Mouse (Mus musculus) layer of hippocampus, adult 18-20 months (tissue): ENCODE results near the gene Rpl18. TPM values are rescaled to one million over a fixed set of nuclear protein-coding genes. Genes with fewer than 3 reads are reported as not detected.

ENCODE experiments used
- total RNA-seq, 2 experiments: library from RNA; stranded (reverse); gene quantifications; 2 replicates each; pipeline ENCODE4 v1.2.3; 2021

The Rpl18 gene
- total RNA-seq, 2 experiments from 2014 or later = 359 to 364 TPM

Other genes with a start within 250 kb of the Rpl18 start
- 10 to 100 TPM; 68.5 to 68.9 TPM for gene Bax, start 248.6 kb upstream of the Rpl18 start, total RNA-seq
- gene Tulp2, start 233.6 kb upstream of the Rpl18 start, total RNA-seq = under 1 TPM in 1 of 2 experiments, not detected in 1; 0.20 TPM
- gene Gm45808, start 228.6 kb upstream of the Rpl18 start, total RNA-seq = 1 to 10 TPM in 1 of 2 experiments, under 1 TPM in 1; 0.91 to 1.2 TPM
- 1 to 10 TPM; 5.3 to 5.7 TPM for gene Dhdh, start 226.7 kb upstream of the Rpl18 start, total RNA-seq
- gene Nucb1, start 205.1 kb upstream of the Rpl18 start, total RNA-seq = 100 to 1,000 TPM; 109 to 110 TPM
- 10 to 100 TPM; 22.1 to 23.3 TPM for gene Ppp1r15a, start 189.2 kb upstream of the Rpl18 start, total RNA-seq
- gene Plekha4, start 189.1 kb upstream of the Rpl18 start, total RNA-seq = under 1 TPM; 0.64 to 0.71 TPM
- not detected for gene Hsd17b14, start 160.6 kb upstream of the Rpl18 start, total RNA-seq
- 10 to 100 TPM; 23.3 to 26.0 TPM for gene Bcat2, start 145.3 kb upstream of the Rpl18 start, total RNA-seq
- gene Fgf21, start 100.0 kb upstream of the Rpl18 start, total RNA-seq = not detected
- under 1 TPM in 1 of 2 experiments, not detected in 1; 0.18 TPM for gene Fut1, start 98.2 kb upstream of the Rpl18 start, total RNA-seq
- not detected for gene Izumo1, start 93.6 kb upstream of the Rpl18 start, total RNA-seq
- 1 to 10 TPM; 6.0 to 6.3 TPM for gene Rasip1, start 88.0 kb upstream of the Rpl18 start, total RNA-seq
- 1 to 10 TPM; 1.1 to 2.3 TPM for gene Mamstr, start 75.5 kb upstream of the Rpl18 start, total RNA-seq
- under 1 TPM in 1 of 2 experiments, not detected in 1; 0.12 TPM for gene Fut2, start 49.1 kb upstream of the Rpl18 start, total RNA-seq
- gene Ntn5, start 31.4 kb upstream of the Rpl18 start, total RNA-seq = 10 to 100 TPM in 1 of 2 experiments, 1 to 10 TPM in 1; 6.8 to 13.4 TPM
- 1 to 10 TPM; 2.5 to 3.5 TPM for gene Sec1, start 21.1 kb upstream of the Rpl18 start, total RNA-seq
- 100 to 1,000 TPM; 182 TPM for gene Car11, start 15.6 kb upstream of the Rpl18 start, total RNA-seq
- gene Dbp, start 10.4 kb upstream of the Rpl18 start, total RNA-seq = 10 to 100 TPM; 47.6 to 50.2 TPM
- 10 to 100 TPM; 35.8 to 37.2 TPM for gene Sphk2, start 2.5 kb downstream of the Rpl18 start, total RNA-seq
- under 1 TPM; 0.25 to 0.27 TPM for gene Fam83e, start 5.8 kb downstream of the Rpl18 start, total RNA-seq
- not detected for gene Spaca4, start 10.4 kb downstream of the Rpl18 start, total RNA-seq
- gene Lmtk3, start 68.3 kb downstream of the Rpl18 start, total RNA-seq = 100 to 1,000 TPM; 274 to 289 TPM
- 1 to 10 TPM; 8.1 to 8.9 TPM for gene Sult2b1, start 69.2 kb downstream of the Rpl18 start, total RNA-seq
- 100 to 1,000 TPM; 135 to 155 TPM for gene Cyth2, start 99.1 kb downstream of the Rpl18 start, total RNA-seq
- gene Kcnj14, start 109.3 kb downstream of the Rpl18 start, total RNA-seq = 1 to 10 TPM; 1.4 to 2.4 TPM
- gene Grwd1, start 115.5 kb downstream of the Rpl18 start, total RNA-seq = 10 to 100 TPM; 20.6 to 22.5 TPM
- 10 to 100 TPM; 71.5 to 73.9 TPM for gene Kdelr1, start 157.3 kb downstream of the Rpl18 start, total RNA-seq
- 10 to 100 TPM; 10.6 to 10.7 TPM for gene Grin2d, start 162.9 kb downstream of the Rpl18 start, total RNA-seq
- gene Syngr4, start 181.3 kb downstream of the Rpl18 start, total RNA-seq = not detected
- gene Tmem143, start 181.5 kb downstream of the Rpl18 start, total RNA-seq = 10 to 100 TPM; 21.8 to 22.4 TPM
- 1 to 10 TPM; 2.1 to 2.3 TPM for gene Emp3, start 205.9 kb downstream of the Rpl18 start, total RNA-seq
- gene Ccdc114, start 208.6 kb downstream of the Rpl18 start, total RNA-seq = 1 to 10 TPM; 4.1 to 4.2 TPM